Mouse (Mus musculus) small intestine, adult 2 months (tissue): ENCODE results near the gene Abhd2.

ENCODE experiments used
- CTCF ChIP-seq: fragments of 200-500 bp; IDR thresholded peaks from 2 replicates; pipeline ENCODE4 v1.5.1; 2012; ENCODE audit warnings: low read depth, mild to moderate bottlenecking, control low read depth, inconsistent platforms, low read length, moderate library complexity, mixed read lengths; ENCODE audit not compliant: insufficient replicate concordance, insufficient read length; ENCODE audit errors: extremely low read depth
- POLR2A ChIP-seq: fragments of 200-500 bp; IDR thresholded peaks from 2 replicates; pipeline ENCODE4 v1.6.1; 2012; ENCODE audit warnings: low read depth, mild to moderate bottlenecking, control low read depth, inconsistent platforms, low read length, moderate library complexity

- TF ChIP-seq CTCF, result no peak
- TF ChIP-seq POLR2A, result no peak
Observed at GRCm38 (mm10) chr7:79397446-79397963, 124.5 kb downstream of the Abhd2 start.
